Mouse (Mus musculus) 3134 (cell line): Measurements from ENCODE around the gene Cmtm4.

ENCODE experiments used
- DNase-seq: peaks from one replicate; pipeline ENCODE4 v3.0.0-alpha.2; 2011; ENCODE audit warnings: low spot score; ENCODE audit not compliant: insufficient read length; ENCODE audit errors: extremely low read depth

Cmtm4 gene

DNA sequence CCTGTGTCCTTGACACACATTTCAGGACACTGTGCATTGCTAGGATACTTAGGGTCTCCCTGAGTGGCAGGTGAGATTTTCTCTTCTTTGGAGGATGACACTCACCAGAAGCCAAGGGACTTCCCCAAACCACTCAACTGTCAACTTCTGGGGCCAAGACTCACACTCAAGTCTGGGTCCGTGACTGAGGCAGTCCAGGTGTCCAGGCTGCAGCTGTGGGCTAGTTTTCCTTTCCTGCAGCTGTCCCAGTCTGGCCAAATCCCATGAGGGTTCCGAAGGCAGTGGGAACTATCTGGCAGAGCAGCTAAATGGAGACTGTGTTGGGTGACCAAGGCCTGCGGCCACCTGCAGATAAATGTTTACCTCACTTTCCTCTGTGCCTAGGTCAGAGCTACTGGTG lies 16.4 kb upstream of the Cmtm4 start:
- peak; percentile 34 for DNase-seq

GRCm38 (mm10) chr8:104411468-104411867 lies 15.9 kb upstream of the Cmtm4 start:
- no peak for DNase-seq

DNA sequence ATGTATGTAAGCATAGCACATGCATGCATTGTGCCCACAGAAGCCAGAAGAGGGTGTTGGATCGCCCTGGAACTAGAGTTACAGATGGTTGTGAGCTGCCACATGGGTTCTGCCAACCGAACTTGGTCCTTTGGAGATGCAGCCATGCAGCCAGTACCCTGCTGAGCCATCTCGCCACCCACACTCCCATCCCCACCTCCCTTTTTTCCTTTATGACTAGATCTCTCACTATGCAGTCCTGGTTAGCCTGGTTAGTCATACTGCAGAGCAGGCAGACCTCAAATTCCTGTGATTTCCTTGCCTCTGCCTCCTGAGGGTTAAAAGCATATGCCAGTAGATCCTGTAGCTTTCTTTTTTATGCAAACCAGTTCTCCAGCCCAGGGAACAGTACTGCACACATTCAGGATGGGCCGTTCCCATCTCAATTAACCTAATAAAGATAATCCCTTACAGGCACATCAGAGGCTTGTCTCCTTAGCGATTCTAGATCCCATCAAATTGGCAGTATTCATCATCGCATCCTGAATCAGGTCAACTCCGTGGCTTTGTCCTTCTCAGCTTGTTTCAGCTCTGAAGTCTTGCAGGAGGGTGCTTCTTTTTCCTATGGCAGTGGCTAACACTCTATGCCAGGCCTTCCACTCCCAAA lies 15.1 kb upstream of the Cmtm4 start:
- peak; percentile 86 for DNase-seq

- DNase-seq = peak; percentile 80
These were observed 12.9 kb upstream of the Cmtm4 start for GRCm38 (mm10) chr8:104408328-104409110.

GRCm38 (mm10) chr8:104406340-104407128 lies 10.9 kb upstream of the Cmtm4 start:
- DNase-seq = no peak

- no peak for DNase-seq
These were observed 10.0 kb upstream of the Cmtm4 start for GRCm38 (mm10) chr8:104405430-104406187.

DNA sequence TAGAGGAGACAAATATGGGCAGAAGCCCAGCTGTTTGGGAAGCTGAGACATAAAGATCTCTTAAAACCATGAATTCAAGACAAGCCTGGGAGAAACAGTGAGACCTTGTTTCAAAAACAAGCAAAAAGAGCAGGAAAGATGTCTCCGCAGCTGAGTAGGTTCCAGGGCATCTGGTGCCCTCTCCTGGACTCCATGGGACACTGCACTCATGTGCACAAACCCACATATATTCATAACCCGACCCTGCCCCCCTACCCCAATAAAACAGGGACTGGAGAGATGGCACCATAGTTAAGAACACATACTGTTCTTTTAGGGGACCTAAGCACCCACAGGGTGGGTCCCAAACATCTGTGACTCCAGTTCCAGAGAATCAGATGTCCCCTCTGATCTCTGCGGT lies 8.0 kb upstream of the Cmtm4 start:
- no peak for DNase-seq

- DNase-seq = peak; percentile 67
These were observed 555 bp downstream of the Cmtm4 start for GRCm38 (mm10) chr8:104394801-104395702.

DNA sequence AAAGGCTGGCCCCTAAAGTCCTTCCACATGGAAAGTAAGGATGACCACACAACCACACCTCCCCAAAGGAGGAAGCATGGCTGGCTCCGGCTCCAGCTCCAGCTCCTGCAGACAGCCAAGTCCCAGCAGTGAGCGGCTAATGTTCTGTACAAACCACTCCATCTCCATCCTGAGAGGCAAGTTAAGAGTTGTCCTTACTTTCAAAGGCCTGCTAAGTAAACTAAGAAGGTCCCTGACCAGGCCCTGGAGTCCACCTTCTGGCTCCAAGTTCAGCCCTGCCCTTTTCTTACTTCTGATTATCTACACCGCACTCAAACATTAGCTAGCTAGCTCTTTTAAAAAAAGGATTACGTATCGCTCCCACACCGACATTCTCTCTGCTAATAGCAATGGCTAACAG lies 1.8 kb downstream of the Cmtm4 start:
- no peak for DNase-seq

GRCm38 (mm10) chr8:104393139-104393538 lies 2.5 kb downstream of the Cmtm4 start:
- no peak for DNase-seq

GRCm38 (mm10) chr8:104390245-104390644 lies 5.4 kb downstream of the Cmtm4 start:
- no peak for DNase-seq

DNA sequence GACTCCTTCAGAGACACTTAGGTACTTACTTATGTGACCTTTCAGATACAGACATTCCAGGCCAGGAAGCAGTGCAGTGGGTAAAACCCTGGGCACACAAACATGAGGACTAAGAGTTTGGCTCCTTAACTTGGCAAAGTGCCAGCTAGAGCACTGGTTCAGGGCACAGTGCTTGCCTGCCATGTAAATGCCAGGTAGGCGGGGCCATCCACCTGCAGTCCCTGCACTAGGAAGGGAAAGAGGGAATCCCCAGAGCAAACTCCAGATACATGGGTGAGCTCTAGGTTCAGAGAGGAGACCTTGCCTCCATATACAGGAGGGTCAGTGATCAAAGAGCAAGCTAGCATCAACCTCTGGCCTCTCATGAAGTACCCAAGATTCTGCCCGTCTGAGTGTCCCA lies 7.6 kb downstream of the Cmtm4 start:
- no peak for DNase-seq

DNA sequence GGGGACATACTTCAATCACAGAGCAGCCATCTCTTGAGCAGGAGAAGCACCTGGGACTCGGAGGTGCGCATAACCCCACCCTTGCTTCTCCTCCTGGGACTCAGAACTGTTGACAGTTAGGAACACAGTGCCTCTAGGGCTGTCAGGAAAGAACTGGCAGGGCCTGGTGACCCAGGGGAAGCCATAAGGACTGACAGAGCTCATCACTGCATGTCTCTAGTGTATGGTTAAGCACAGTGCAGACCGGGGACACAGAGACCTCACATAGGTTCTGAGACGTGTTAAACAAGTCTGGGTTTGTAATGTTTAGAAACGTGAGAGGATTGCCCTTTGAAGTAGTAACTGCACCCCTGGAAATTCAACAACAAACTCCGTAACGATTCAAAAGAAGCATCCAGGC lies 8.1 kb downstream of the Cmtm4 start:
- no peak for DNase-seq

- no peak for DNase-seq
These were observed 8.9 kb downstream of the Cmtm4 start for GRCm38 (mm10) chr8:104386693-104387092.

- DNase-seq = peak; percentile 38
These were observed 11.6 kb downstream of the Cmtm4 start for GRCm38 (mm10) chr8:104383977-104384376.

DNA sequence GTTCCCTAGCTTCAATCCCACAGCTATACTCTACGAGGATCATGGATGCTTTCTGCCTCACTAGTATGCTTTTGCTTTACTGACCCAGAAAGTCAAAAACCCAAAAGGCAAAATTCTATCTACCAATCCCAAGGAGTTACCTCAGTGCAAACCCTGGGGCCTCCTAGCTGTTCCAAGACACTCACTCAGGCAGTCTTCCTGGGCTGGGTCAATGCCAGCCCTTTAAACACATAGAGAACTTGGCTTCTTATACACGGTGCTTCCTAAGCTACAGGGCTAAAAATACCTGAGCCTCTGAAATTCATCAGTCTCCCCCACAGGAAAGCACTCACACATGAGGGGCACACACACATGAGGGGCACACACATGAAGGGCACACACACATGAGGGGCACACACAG lies 12.3 kb downstream of the Cmtm4 start:
- no peak for DNase-seq

- DNase-seq = no peak
These were observed 14.6 kb downstream of the Cmtm4 start for GRCm38 (mm10) chr8:104380961-104381411.

- no peak for DNase-seq
These were observed 15.3 kb downstream of the Cmtm4 start for GRCm38 (mm10) chr8:104380269-104380668.

DNA sequence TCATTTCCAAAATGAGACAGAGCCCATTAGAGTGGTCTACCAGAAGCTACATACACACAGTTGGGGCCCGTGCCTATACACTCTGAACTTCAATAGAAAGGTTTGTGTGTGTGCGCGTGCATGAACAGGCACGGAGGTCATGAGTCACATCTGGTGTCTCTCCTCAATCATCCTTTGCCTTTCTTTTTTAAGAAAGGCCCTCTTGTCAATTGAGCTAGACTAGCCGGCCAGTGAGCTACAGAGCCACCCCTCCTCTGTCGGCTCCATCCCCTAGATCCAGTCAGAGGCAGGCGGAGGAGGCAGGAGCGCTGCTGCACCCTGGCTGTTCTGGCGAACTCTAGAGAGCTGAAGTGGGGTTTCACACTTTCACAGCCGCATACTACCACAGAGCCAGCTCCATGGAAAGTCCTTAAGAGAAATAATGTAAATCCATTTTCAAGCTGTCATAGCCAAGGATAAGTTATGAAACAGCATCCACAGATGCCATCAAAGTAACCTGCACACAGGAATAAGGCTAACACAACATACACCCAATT lies 16.2 kb downstream of the Cmtm4 start:
- no peak for DNase-seq
